Mouse (Mus musculus) small intestine, adult 2 months (tissue): ENCODE measurements at regions not wholly inside any gene's neighbourhood (a gene's known extent, or its start where the extent isn't known, plus 50 kb on each side); places are given as distances from the start of the nearest gene placed in this dataset.

ENCODE experiments used
- H3K27ac ChIP-seq: fragments of 200-500 bp; 2 replicates; pipeline ENCODE4 v1.5.1; 2012; ENCODE audit warnings: low read depth, low read length, control low read depth, inconsistent platforms; ENCODE audit not compliant: insufficient read depth
- H3K27me3 ChIP-seq: fragments of 200-500 bp; 2 replicates; pipeline ENCODE4 v1.6.1; 2012; ENCODE audit warnings: mild to moderate bottlenecking, moderate library complexity, low read length, inconsistent platforms; ENCODE audit not compliant: control insufficient read depth, insufficient read depth
- H3K36me3 ChIP-seq: fragments of 200-500 bp; 2 replicates; pipeline ENCODE4 v1.6.1; 2012; ENCODE audit warnings: mild to moderate bottlenecking, low read length, control low read depth, inconsistent platforms; ENCODE audit not compliant: control insufficient read depth, insufficient read depth
- H3K4me1 ChIP-seq: fragments of 200-500 bp; 2 replicates; pipeline ENCODE4 v1.6.1; 2012; ENCODE audit warnings: low read length, inconsistent platforms, mixed read lengths; ENCODE audit not compliant: control insufficient read depth, insufficient read depth, insufficient read length
- H3K4me3 ChIP-seq: fragments of 200-500 bp; 2 replicates; pipeline ENCODE4 v1.5.1; 2012; ENCODE audit warnings: low read depth, mild to moderate bottlenecking, control low read depth, inconsistent platforms, low read length, moderate library complexity
- CTCF ChIP-seq: fragments of 200-500 bp; IDR thresholded peaks from 2 replicates; pipeline ENCODE4 v1.5.1; 2012; ENCODE audit warnings: low read depth, mild to moderate bottlenecking, control low read depth, inconsistent platforms, low read length, moderate library complexity, mixed read lengths; ENCODE audit not compliant: insufficient replicate concordance, insufficient read length; ENCODE audit errors: extremely low read depth
- POLR2A ChIP-seq: fragments of 200-500 bp; IDR thresholded peaks from 2 replicates; pipeline ENCODE4 v1.6.1; 2012; ENCODE audit warnings: low read depth, mild to moderate bottlenecking, control low read depth, inconsistent platforms, low read length, moderate library complexity
- WGBS: fragments of 180-500 bp; shearing (Covaris S2); methylation state at CpG from one replicate; pipeline ENCODE4 v1.1.7; 2018; 5-methylcytosine and 5-hydroxymethylcytosine counted together

DNA sequence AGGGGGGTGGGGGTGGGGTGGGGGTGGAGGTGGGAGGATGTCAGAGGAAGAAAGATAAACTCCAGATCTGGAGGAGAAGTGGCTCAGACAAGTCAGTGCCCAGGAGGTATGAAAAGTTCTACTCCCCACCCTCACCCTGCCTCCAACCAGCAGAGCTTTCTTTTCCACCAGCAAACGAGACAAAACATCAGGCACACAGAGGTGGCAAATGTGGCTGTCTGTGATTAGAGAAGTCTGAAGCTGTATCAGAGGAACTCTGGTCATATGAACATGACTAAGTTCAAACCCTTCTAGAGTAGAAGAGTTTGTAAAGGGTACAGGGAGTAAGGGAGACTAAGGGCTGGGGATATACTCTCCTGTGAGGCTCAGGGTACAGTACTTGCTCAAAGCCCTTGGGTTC is 85.2 kb upstream of the Cadm1 start:
- H3K27me3 ChIP-seq, result peaks cover 3% of the 10 kb centered on the region; the same call in 1 of the 2 replicates
- H3K4me3 ChIP-seq, result no peak overlapping the region
- no peaks in the 10 kb centered on the region for H3K4me1 ChIP-seq
- TF ChIP-seq CTCF, result no peak
- TF ChIP-seq POLR2A, result no peak
- no peaks in the 10 kb centered on the region for H3K36me3 ChIP-seq
- 31% methylated on average over 1 of the region's 1 CpGs for WGBS
- H3K27ac ChIP-seq, result no peak overlapping the region

DNA sequence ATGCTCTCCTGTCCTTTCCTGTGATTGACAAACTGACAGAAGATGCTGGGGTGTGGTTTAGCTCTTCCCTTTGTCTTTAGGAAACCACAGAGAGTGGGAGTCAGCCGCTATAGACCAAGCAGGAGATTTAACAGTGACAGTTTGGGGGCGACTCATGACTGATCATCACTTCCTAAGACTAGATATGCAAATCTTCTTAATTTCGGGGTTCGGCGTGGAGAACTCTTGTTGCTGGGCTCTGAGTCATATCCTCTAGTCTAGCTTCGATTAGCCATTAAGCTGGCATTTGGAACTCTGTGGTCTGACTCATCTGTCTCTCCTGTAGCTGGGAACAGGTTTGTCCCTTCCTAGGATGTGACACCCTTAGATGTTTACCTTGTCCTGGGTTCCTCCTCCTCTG is 84.6 kb upstream of the Cadm1 start:
- WGBS, result 48% methylated on average over 6 of the region's 6 CpGs
- TF ChIP-seq POLR2A, result no peak
- TF ChIP-seq CTCF, result no peak
- Histone ChIP-seq H3K4me3 (no peak overlapping the region), H3K27me3 (peaks cover 3% of the 10 kb centered on the region; the same call in 1 of the 2 replicates), H3K27ac (no peak overlapping the region), H3K36me3 (no peaks in the 10 kb centered on the region), H3K4me1 (no peaks in the 10 kb centered on the region)

DNA sequence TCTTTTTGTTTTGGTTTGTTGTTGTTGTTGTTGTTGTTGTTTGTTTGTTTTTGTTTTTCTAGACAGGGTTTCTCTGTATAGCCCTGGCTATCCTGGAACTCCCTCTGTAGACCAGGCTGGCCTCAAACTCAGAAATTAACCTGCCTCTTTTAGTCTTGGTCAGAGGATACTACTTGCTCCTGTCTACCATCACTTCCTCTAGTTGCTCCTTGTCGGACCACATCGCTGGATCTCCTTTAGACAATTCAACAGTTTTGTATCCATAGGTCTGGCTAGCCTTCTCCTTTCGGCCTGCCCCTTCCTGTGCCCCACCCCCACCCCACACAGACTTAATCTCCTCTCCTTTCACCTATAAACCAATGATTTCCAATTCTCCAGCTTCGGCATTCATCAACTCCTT is 77.2 kb upstream of the Cadm1 start:
- H3K4me1 ChIP-seq, result no peaks in the 10 kb centered on the region
- TF ChIP-seq POLR2A, result no peak
- no peak for TF ChIP-seq CTCF
- 70% methylated on average over 4 of the region's 4 CpGs for WGBS

DNA sequence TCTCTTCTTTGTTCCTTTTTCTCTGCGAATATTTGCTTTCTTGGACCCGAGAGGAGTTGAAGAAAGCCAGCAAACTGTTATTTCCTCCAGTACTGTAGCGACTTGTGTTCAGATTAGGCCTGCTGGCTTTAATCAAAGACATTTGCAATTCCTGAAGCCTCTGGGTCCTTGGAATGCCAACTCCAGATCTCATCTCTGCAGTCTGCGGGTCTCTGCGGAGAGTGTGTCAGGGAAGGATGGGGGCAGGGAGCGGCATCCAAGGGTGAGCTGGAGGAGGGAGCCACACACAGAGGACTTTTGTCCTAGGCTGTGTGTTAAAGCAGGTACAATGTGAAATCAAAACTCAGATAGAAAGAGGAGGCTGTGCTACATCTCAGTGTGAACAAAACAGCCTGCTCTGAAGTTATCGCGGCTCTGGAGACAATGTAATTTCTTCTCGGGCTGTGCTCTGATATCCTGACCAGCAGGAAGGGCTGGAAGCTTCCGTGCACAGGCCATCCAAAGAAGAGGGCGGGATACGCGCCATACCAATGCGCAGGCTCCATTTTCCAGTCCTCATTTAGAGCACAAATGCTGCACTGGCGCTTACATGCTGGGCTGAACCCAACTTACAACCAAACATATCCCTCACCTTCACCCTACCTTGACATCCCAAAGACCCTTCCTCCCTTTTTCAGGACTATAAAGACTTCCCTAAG is 71.1 kb upstream of the Cadm1 start:
- Histone ChIP-seq H3K27ac (no peak overlapping the region), H3K4me1 (no peaks in the 10 kb centered on the region), H3K36me3 (no peaks in the 10 kb centered on the region), H3K4me3 (no peak overlapping the region), H3K27me3 (no peaks in the 10 kb centered on the region)
- 62% methylated on average over 15 of the region's 15 CpGs for WGBS
- no peak for TF ChIP-seq CTCF
- no peak for TF ChIP-seq POLR2A

More for the DNA sequence above, 77.2 kb upstream of the Cadm1 start:
- H3K27me3 ChIP-seq, result no peaks in the 10 kb centered on the region
- no peak overlapping the region for H3K27ac ChIP-seq
- H3K36me3 ChIP-seq, result no peaks in the 10 kb centered on the region
- no peak overlapping the region for H3K4me3 ChIP-seq

DNA sequence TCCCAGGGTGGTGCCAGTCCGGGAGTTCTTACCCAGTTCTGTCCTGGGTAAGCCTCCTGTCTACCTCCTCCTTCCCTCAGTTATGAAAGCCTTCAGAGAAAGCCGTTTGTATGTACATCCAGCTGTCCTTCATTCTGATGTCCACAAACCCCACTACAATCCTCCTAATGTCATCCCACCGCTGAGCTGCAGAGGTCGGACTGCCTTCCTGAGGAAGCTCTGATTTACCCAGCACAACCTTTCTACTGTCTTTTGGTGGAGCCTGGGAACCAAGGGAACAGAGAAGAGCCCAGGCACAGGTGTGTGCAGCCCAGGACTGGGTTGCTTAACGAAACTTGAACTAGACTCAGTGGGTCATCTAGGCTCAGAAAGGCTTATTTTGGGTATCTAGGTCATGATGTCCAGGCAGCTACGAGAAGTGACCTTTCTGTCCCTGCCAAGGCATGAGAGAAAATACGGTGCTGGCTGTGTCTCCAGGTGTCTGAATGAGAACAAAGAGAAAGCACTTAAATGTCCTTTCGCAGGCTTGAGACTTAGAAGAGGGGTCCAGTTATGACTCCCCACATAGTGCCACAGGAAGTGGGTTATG is 70.4 kb upstream of the Cadm1 start:
- no peak overlapping the region for H3K4me3 ChIP-seq
- TF ChIP-seq POLR2A (no peak), CTCF (no peak)
- no peak overlapping the region for H3K27ac ChIP-seq
- no peaks in the 10 kb centered on the region for H3K36me3 ChIP-seq
- WGBS, result 79% methylated on average over 8 of the region's 8 CpGs
- H3K4me1 ChIP-seq, result no peaks in the 10 kb centered on the region
- H3K27me3 ChIP-seq, result no peaks in the 10 kb centered on the region

DNA sequence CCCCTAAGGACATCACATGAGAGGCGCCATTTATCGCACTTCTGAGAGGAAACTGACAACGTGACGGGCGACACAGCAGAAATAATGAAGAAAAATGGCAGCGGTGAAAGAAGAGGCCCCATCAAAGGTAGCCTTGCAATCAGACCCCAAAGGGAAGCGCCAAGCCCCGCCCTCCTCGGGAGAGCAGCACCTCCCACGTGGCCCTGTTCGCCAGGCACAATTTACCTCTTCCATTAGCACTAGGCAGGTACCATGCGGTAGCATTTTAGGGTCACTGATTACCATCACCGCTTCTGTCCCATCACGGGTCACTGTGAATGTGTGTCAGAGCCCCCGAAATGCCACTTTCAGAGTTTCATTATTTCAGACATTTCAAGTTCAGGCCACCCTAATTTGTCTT is 69.7 kb upstream of the Cadm1 start:
- TF ChIP-seq POLR2A (no peak), CTCF (no peak)
- no peaks in the 10 kb centered on the region for H3K36me3 ChIP-seq
- H3K27me3 ChIP-seq, result no peaks in the 10 kb centered on the region
- H3K27ac ChIP-seq, result no peak overlapping the region
- H3K4me3 ChIP-seq, result no peak overlapping the region
- H3K4me1 ChIP-seq, result no peaks in the 10 kb centered on the region
- WGBS, result 89% methylated on average over 15 of the region's 15 CpGs

DNA sequence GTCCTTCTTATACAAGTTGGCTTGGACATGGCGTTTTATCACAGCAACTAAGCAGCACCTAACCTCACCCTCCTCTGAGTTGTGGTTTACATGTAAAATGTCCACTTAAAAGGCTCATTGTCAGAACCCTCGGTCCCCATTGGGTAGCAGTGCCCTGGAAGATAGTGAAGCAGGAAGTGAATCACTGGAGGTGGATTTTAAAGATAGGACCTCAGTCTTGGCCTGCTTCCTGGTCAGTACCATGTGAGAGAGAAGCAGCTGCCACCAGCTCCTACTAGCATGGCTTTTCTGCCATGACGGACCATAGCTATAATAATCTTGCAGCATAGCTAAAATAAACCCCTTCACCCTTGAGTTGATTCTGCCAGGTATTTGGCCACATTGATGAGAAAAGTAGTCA is 68.1 kb upstream of the Cadm1 start:
- H3K4me1 ChIP-seq, result no peaks in the 10 kb centered on the region
- H3K4me3 ChIP-seq, result no peak overlapping the region
- TF ChIP-seq CTCF, result no peak
- TF ChIP-seq POLR2A, result no peak
- WGBS, result 66% methylated on average over 3 of the region's 3 CpGs
- H3K36me3 ChIP-seq, result no peaks in the 10 kb centered on the region
- H3K27ac ChIP-seq, result no peak overlapping the region
- H3K27me3 ChIP-seq, result no peaks in the 10 kb centered on the region
